10 mouse cellular contexts compared by ENCODE assay signal in the genomic region with DNA sequence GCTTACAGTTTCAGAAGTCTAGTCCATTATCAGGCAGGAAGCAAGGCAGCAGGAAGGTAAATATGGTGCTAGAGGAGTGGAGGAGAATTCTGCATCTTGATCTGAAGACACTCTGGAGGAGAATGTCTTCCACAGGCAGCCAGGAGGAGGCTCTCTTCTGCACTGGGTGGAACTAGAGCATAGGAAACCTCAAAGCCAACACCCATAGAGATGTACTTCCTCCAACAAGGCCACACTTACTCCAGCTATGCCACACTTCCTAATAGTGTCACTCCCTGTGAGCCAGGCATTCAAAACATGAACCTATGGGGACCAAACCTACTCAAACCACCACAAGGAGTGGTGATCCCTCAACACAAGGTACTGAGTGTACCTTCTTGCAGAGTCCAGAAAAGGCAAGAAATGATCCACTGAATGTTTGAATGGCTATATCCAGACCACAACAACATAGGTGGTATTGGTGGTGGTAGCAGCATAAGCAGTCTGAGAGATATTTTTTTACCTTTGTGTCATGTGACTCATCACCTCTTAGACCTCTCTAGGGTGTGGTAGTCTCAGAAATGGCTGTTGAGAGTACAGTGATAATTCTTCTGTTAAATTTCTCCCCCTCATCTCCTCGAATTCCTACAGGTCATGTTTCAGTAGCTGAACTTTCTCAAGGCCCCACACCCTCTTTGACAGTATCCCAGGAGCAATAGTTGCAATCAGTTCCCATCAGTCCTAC.
DNase-seq lines count a peak whose midpoint lies in the region; ATAC-seq lines count a peak whose summit lies in the region.
"Had no signal": no experiment of that assay in that cellular context is flagged by ENCODE, and none has a peak within 500 bp of the region (broad histone marks: within the 10 kb centered on the region; RNA-seq: fewer than 3 reads in every experiment).

No protein-coding gene starts in this region.

- H3K36me3 ChIP-seq in heart, embryonic 12.5 days: no peaks in the 10 kb centered on the region
- H3K36me3 ChIP-seq in forebrain, embryonic 12.5 days (replicated peaks): no peaks in the 10 kb centered on the region

- H3K9me3 ChIP-seq in heart, embryonic 12.5 days (replicated peaks): no peaks in the 10 kb centered on the region
- no peaks in the 10 kb centered on the region for H3K9me3 ChIP-seq in forebrain, embryonic 12.5 days
- H3K9me3 ChIP-seq: megakaryocyte, embryonic 14.5 days had no signal

- DNase-seq in heart, adult 9 months (ENCODE audit: low spot score in 2 of 2): peak; percentile 14 to 30
- peak; percentile 28 to 46 for DNase-seq in thymus, postnatal 10 days (ENCODE audit: low spot score in 2 of 2)
- DNase-seq in cerebellum, adult 9-10 months: no peak
- no peak for DNase-seq in adrenal gland, adult 2 months
- DNase-seq: cerebellum, adult 9-11 months had no signal

- 59% methylated on average over 1 of the region's 1 CpGs for WGBS in heart, embryonic 12.5 days
- 43% methylated on average over 1 of the region's 1 CpGs for WGBS in forebrain, embryonic 12.5 days

- H3K27ac ChIP-seq in heart, embryonic 12.5 days (ENCODE audit: poor library complexity, severe bottlenecking): no peak overlapping the region
- no peak overlapping the region for H3K27ac ChIP-seq in forebrain, embryonic 12.5 days

- no peaks in the 10 kb centered on the region for H3K4me1 ChIP-seq in heart, embryonic 12.5 days (replicated peaks)
- no peaks in the 10 kb centered on the region for H3K4me1 ChIP-seq in forebrain, embryonic 12.5 days

- no peak overlapping the region for H3K4me2 ChIP-seq in heart, embryonic 12.5 days
- no peak overlapping the region for H3K4me2 ChIP-seq in forebrain, embryonic 12.5 days

- H3K9ac ChIP-seq in heart, embryonic 12.5 days: no peak overlapping the region
- no peak overlapping the region for H3K9ac ChIP-seq in forebrain, embryonic 12.5 days

- no peaks in the 10 kb centered on the region for H3K27me3 ChIP-seq in heart, embryonic 12.5 days (replicated peaks)
- H3K27me3 ChIP-seq in forebrain, embryonic 12.5 days: no peaks in the 10 kb centered on the region
- H3K27me3 ChIP-seq: megakaryocyte, embryonic 14.5 days had no signal

- ATAC-seq in heart, embryonic 12.5 days (ENCODE audit: insufficient number of reproducible peaks, low FRiP score): no peak
- peak; percentile 100 for ATAC-seq in inflammation-experienced regulatory T-cells, adult 6 months
- peak; percentile 100 for ATAC-seq in megakaryocyte, adult 5-6 weeks (ENCODE audit: poor library complexity, severe bottlenecking)
- ATAC-seq in forebrain, embryonic 12.5 days (ENCODE audit: low FRiP score): no peak

- H3K4me3 ChIP-seq in heart, embryonic 12.5 days: no peak overlapping the region
- no peak overlapping the region for H3K4me3 ChIP-seq in forebrain, embryonic 12.5 days (replicated peaks)
- H3K4me3 ChIP-seq: megakaryocyte, embryonic 14.5 days had no signal

Comparison
In these comparisons a context has a peak if more than half of its experiments do, and no peak if none do; other contexts are left out.
1. DNase-seq: peak in heart, adult 9 months (2 of 2) and thymus, postnatal 10 days (2 of 2); none in cerebellum, adult 9-10 months (single experiment) and adrenal gland, adult 2 months (single experiment).
2. ATAC-seq: peak in inflammation-experienced regulatory T-cells, adult 6 months (single experiment) and megakaryocyte, adult 5-6 weeks (single experiment); none in heart, embryonic 12.5 days (single experiment) and forebrain, embryonic 12.5 days (single experiment).